Mouse (Mus musculus) midbrain, embryonic 14.5 days (tissue): ENCODE data around the gene Syncrip. TPM values are rescaled to one million over a fixed set of nuclear protein-coding genes. Genes with fewer than 3 reads are reported as not detected.

ENCODE experiments used
- ATAC-seq: fragments of 200-750 bp; cut with Nextera tagmentation; 2 replicates; pipeline ENCODE4 v1.8.0; 2017; ENCODE audit warnings: moderate number of reproducible peaks, moderate library complexity; ENCODE audit not compliant: low FRiP score, low TSS enrichment
- DNase-seq: peaks from one replicate; pipeline ENCODE4 v3.0.0-alpha.2; 2015
- H3K27ac ChIP-seq: fragments of 300-500 bp; sonication (generic); replicated peaks from 2 replicates; pipeline ENCODE4 v1.5.1; 2014; ENCODE audit warnings: mild to moderate bottlenecking, low read depth, low read length, moderate library complexity
- H3K27me3 ChIP-seq: fragments of 300-500 bp; sonication (generic); 2 replicates; pipeline ENCODE4 v1.6.1; 2014; ENCODE audit warnings: low read length, control low read depth, mixed read lengths; ENCODE audit not compliant: control insufficient read depth, insufficient read depth
- H3K36me3 ChIP-seq: fragments of 300-500 bp; sonication (generic); 2 replicates; pipeline ENCODE4 v1.6.1; 2014; ENCODE audit warnings: low read length, control low read depth; ENCODE audit not compliant: control insufficient read depth, insufficient read depth
- H3K4me1 ChIP-seq: fragments of 300-500 bp; sonication (generic); 2 replicates; pipeline ENCODE4 v1.6.1; 2014; ENCODE audit warnings: mild to moderate bottlenecking, antibody characterized with exemption, low read length, control low read depth; ENCODE audit not compliant: control insufficient read depth, insufficient read depth
- H3K4me2 ChIP-seq: fragments of 300-500 bp; sonication (generic); 2 replicates; pipeline ENCODE4 v1.6.1; 2014; ENCODE audit warnings: mild to moderate bottlenecking, low read length, moderate library complexity
- H3K4me3 ChIP-seq: fragments of 300-500 bp; sonication (generic); replicated peaks from 2 replicates; pipeline ENCODE4 v1.5.1; 2014; ENCODE audit warnings: low read depth, low read length
- H3K9ac ChIP-seq: fragments of 300-500 bp; sonication (generic); replicated peaks from 2 replicates; pipeline ENCODE4 v1.6.1; 2014; ENCODE audit warnings: mild to moderate bottlenecking, low read length, moderate library complexity
- H3K9me3 ChIP-seq: fragments of 300-500 bp; sonication (generic); 2 replicates; pipeline ENCODE4 v1.6.1; 2016; ENCODE audit warnings: low read length, control low read depth, mixed read lengths; ENCODE audit not compliant: control insufficient read depth
- WGBS: fragments of 180-500 bp; shearing (Covaris S2); extraction: QIAGEN DNeasy Blood & Tissue Kit; methylation state at CpG from one replicate; pipeline ENCODE4 v1.1.7; 2014; 5-methylcytosine and 5-hydroxymethylcytosine counted together
- polyA plus RNA-seq: library from polyadenylated mRNA; unstranded; fragments of >200 nt; fragmentation: Nextera tagmentation; extraction: Ambion mirVana; gene quantifications from 2 replicates; pipeline ENCODE4 v1.2.1, GENCODE M21; 2014

The Syncrip gene
- polyA plus RNA-seq, 1 experiment from 2014 or later: 117 TPM

DNA sequence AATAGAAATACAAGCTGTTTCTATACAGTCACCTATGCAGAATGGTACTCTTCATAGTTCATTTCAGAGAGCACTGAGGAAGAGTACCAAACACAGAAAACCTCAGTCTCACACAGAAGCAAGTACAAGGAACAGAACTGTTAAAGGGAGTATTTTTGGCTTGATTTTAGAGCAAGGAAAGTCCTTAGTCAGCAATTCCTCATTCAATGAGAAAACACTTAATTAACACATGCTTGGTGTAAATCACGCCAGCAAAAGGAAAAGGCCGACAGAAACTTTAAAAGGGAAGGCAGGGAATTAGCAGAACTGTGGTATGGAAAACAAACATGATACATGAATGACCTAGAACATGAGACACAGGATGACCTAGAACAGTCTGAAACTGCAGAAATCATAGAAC lies 72.4 kb downstream of the Syncrip start:
- H3K36me3 ChIP-seq: peaks cover 28% of the 10 kb centered on the region
- DNase-seq: no peak
- H3K4me1 ChIP-seq: no peaks in the 10 kb centered on the region
- 85% methylated on average over 2 of the region's 2 CpGs for WGBS
- no peaks in the 10 kb centered on the region for H3K27me3 ChIP-seq
- H3K9me3 ChIP-seq: no peaks in the 10 kb centered on the region
- no peak overlapping the region for H3K9ac ChIP-seq
- H3K27ac ChIP-seq: no peak overlapping the region
- H3K4me2 ChIP-seq: no peak overlapping the region
- no peak overlapping the region for H3K4me3 ChIP-seq
- no peak for ATAC-seq

DNA sequence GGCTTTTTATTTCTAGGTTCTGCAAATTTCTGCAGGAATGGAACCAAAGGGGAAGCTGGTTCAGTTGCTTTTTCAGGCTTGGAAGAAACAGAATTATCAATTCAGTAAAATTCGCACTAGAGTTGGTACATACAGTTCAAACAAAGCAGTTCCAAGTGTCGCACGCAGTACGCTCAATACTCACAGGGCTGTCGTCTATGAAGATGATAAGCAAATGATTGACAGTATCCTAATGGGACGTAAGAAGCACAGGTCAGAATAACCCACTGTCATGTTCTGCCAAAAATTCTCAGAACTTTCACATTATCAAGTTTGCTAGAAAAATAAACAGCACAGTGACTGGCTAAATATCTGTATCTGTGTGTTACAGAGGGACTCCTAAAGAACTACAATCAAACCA lies 77.9 kb downstream of the Syncrip start:
- Histone ChIP-seq H3K27me3 (no peaks in the 10 kb centered on the region), H3K4me2 (no peak overlapping the region), H3K4me1 (no peaks in the 10 kb centered on the region), H3K27ac (no peak overlapping the region), H3K9me3 (no peaks in the 10 kb centered on the region), H3K9ac (no peak overlapping the region), H3K36me3 (peaks cover 44% of the 10 kb centered on the region), H3K4me3 (no peak overlapping the region)
- 93% methylated on average over 6 of the region's 6 CpGs for WGBS
- no peak for ATAC-seq
- no peak for DNase-seq

DNA sequence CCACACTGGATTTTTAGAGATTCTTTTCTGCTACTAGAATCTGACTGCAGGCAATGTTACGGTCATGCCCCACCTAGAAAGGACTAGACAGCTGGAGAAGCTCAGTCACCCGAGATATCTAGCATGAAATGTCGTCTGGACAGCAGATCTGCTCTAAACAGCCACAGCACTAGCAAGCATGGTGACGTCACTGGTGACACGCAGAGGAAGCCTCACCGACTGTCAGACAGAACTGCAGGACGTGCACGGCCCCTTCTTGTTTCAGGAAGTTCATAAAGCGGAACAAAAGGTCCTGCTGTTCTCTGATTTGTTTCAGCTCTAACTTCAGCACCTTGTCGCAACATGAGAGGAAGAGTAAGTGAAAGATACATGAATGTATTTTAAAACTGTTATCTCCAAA lies 78.3 kb downstream of the Syncrip start:
- Histone ChIP-seq H3K4me1 (no peaks in the 10 kb centered on the region), H3K9me3 (no peaks in the 10 kb centered on the region), H3K4me3 (no peak overlapping the region), H3K27ac (no peak overlapping the region), H3K27me3 (no peaks in the 10 kb centered on the region), H3K9ac (no peak overlapping the region), H3K4me2 (no peak overlapping the region), H3K36me3 (peaks cover 41% of the 10 kb centered on the region)
- peak; percentile 3 for DNase-seq
- WGBS: 79% methylated on average over 10 of the region's 10 CpGs
- no peak for ATAC-seq

DNA sequence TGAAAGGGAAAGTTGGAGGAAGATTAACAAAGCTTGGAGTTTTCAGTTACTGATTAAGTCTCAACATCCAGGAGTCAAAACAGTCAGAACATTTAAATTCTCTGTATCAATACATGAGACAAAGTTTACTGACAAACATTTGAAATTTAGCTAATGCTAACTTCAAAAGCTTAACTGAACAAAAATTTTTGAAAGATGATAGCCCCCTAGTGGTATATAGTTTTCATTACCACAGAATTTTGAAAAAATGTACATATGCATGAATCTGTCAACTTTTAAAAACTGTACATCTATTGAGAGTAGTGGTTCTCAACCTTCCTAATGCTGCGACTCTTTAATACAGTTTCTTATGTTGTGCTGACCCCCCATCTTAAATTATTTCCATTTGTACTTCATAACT lies 83.9 kb downstream of the Syncrip start:
- DNase-seq: peak; percentile 59
- WGBS: 79% methylated on average over 1 of the region's 1 CpGs

More for the DNA sequence above, 83.9 kb downstream of the Syncrip start:
- Histone ChIP-seq H3K27me3 (no peaks in the 10 kb centered on the region), H3K36me3 (peaks cover 38% of the 10 kb centered on the region), H3K9me3 (no peaks in the 10 kb centered on the region), H3K9ac (no peak overlapping the region), H3K4me2 (no peak overlapping the region), H3K27ac (no peak overlapping the region), H3K4me1 (no peaks in the 10 kb centered on the region), H3K4me3 (no peak overlapping the region)
- ATAC-seq: no peak

Other genes with a start within 250 kb of the Syncrip start
- gene Nt5e, start 155.4 kb downstream of the Syncrip start, polyA plus RNA-seq: 0.36 and 0.61 TPM in 2 replicates
- 24.2 and 31.8 TPM in 2 replicates for gene Snx14, start 43.6 kb downstream of the Syncrip start, polyA plus RNA-seq
- 1.3 TPM in 1 of 2 replicates, not detected in the other for gene Gm20537, start 26.0 kb downstream of the Syncrip start, polyA plus RNA-seq
- 16.5 and 20.2 TPM in 2 replicates for gene Zfp949, start 65.4 kb upstream of the Syncrip start, polyA plus RNA-seq
- gene Trim43a, start 98.3 kb upstream of the Syncrip start, polyA plus RNA-seq: 0.20 TPM in 1 of 2 replicates, not detected in the other
- 40.7 and 42.9 TPM in 2 replicates for gene Mthfsl, start 237.7 kb upstream of the Syncrip start, polyA plus RNA-seq
- gene Bcl2a1d, start 249.3 kb upstream of the Syncrip start, polyA plus RNA-seq: 0.25 TPM in 1 of 2 replicates, not detected in the other